Mouse (Mus musculus) embryonic facial prominence, embryonic 15.5 days (tissue): ENCODE results near the gene Tspan14. TPM values are rescaled to one million over a fixed set of nuclear protein-coding genes. Genes with fewer than 3 reads are reported as not detected.

Experiments
- ATAC-seq: fragments of 200-750 bp; cut with Nextera tagmentation; 2 replicates; pipeline ENCODE4 v1.8.0; 2017; ENCODE audit warnings: low read depth, moderate TSS enrichment; ENCODE audit not compliant: insufficient number of reproducible peaks, low FRiP score, low TSS enrichment
- H3K27ac ChIP-seq: fragments of 300-500 bp; sonication (generic); replicated peaks from 2 replicates; pipeline ENCODE4 v1.5.1; 2015; ENCODE audit warnings: mild to moderate bottlenecking, inconsistent platforms
- H3K27me3 ChIP-seq: fragments of 300-500 bp; sonication (generic); 2 replicates; pipeline ENCODE4 v1.6.1; 2015; ENCODE audit warnings: inconsistent platforms
- H3K36me3 ChIP-seq: fragments of 300-500 bp; sonication (generic); 2 replicates; pipeline ENCODE4 v1.6.1; 2015; ENCODE audit warnings: mild to moderate bottlenecking, inconsistent platforms
- H3K4me1 ChIP-seq: fragments of 300-500 bp; sonication (generic); 2 replicates; pipeline ENCODE4 v1.6.1; 2015; ENCODE audit warnings: inconsistent platforms
- H3K4me2 ChIP-seq: fragments of 300-500 bp; sonication (generic); replicated peaks from 2 replicates; pipeline ENCODE4 v1.6.1; 2015; ENCODE audit warnings: mild to moderate bottlenecking, inconsistent platforms
- H3K4me3 ChIP-seq: fragments of 300-500 bp; sonication (generic); replicated peaks from 2 replicates; pipeline ENCODE4 v1.5.1; 2015; ENCODE audit warnings: mild to moderate bottlenecking, inconsistent platforms
- H3K9ac ChIP-seq: fragments of 300-500 bp; sonication (generic); 2 replicates; pipeline ENCODE4 v1.6.1; 2015; ENCODE audit warnings: inconsistent platforms
- H3K9me3 ChIP-seq: fragments of 300-500 bp; sonication (generic); replicated peaks from 2 replicates; pipeline ENCODE4 v1.6.1; 2016; ENCODE audit warnings: inconsistent platforms
- WGBS: fragments of 180-500 bp; shearing (Covaris S2); methylation state at CpG from one replicate; pipeline ENCODE4 v1.1.7; 2015; 5-methylcytosine and 5-hydroxymethylcytosine counted together
- polyA plus RNA-seq: library from polyadenylated mRNA; unstranded; fragments of >200 nt; fragmentation: Nextera tagmentation; extraction: Ambion mirVana; gene quantifications from 2 replicates; pipeline ENCODE4 v1.2.1, GENCODE M21; 2015

Tspan14 gene
- polyA plus RNA-seq, 1 experiment from 2014 or later, result 86.6 TPM

DNA sequence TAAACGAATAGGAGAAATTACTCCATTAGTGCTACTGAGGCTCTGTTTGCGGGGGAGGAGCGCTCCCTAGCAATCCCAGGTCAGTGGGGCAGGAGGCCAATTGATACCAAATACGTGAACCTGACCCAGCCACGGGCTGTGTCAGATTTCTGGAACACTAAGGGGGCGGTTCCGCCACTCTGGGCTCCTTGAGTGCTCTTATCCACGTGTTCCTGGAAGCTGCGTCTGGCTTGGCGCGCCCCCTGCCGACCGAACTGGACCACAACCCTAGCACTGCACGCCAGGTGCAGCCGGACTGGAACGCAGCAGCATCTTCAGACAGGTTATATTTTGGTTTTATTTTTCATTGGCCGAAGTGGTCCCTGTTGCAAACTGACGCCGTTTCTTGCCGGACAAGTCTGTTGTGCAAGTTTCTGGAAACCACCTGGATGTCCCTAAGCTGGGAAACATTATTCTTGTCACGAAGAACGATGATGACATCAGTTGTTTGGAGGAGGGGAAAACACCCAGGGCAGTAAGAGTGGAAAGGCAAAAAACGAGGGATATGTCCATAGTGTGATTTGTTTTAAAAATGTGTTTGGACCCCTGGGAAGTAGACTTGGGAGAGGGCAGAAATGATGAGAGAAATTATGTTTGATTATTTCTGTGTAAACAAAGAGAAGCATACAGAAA, 71.9 kb downstream of the Tspan14 start:
- H3K4me1 ChIP-seq, result peaks cover 10% of the 10 kb centered on the region
- peak; percentile 86 for ATAC-seq
- 7% methylated on average over 23 of the region's 23 CpGs for WGBS
- H3K27ac ChIP-seq, result no peak overlapping the region
- no peaks in the 10 kb centered on the region for H3K9me3 ChIP-seq
- H3K27me3 ChIP-seq, result no peaks in the 10 kb centered on the region
- H3K36me3 ChIP-seq, result no peaks in the 10 kb centered on the region
- H3K9ac ChIP-seq, result no peak overlapping the region
- peak overlapping the region; percentile 69 for H3K4me2 ChIP-seq
- peak overlapping the region; percentile 33 for H3K4me3 ChIP-seq

DNA sequence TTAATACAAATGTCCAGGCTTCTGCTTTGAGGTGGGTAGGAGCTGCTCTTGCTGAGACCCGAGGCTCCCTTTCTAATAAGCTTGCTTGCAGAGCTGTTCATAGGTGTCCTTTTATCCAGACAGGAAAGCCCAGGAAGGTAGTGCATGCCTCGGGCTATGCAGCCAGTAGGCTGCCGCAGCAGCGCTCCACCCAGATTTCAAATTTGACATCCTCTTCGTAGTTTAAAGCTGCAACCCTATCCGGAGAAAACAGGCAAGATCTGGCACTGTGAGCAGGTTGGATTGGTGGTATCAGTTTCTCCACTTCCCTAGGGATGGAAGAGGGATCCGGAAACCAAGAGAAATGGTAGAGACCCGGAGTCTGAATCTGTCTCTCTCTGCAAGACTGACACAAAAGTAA, 72.7 kb downstream of the Tspan14 start:
- H3K27ac ChIP-seq, result no peak overlapping the region
- H3K36me3 ChIP-seq, result no peaks in the 10 kb centered on the region
- no peaks in the 10 kb centered on the region for H3K9me3 ChIP-seq
- no peaks in the 10 kb centered on the region for H3K27me3 ChIP-seq
- no peak for ATAC-seq
- H3K4me2 ChIP-seq, result peak overlapping the region; percentile 69
- H3K4me3 ChIP-seq, result peak overlapping the region; percentile 33; the same call in 1 of the 2 replicates
- no peak overlapping the region for H3K9ac ChIP-seq
- H3K4me1 ChIP-seq, result peaks cover 10% of the 10 kb centered on the region
- WGBS, result 19% methylated on average over 8 of the region's 8 CpGs

DNA sequence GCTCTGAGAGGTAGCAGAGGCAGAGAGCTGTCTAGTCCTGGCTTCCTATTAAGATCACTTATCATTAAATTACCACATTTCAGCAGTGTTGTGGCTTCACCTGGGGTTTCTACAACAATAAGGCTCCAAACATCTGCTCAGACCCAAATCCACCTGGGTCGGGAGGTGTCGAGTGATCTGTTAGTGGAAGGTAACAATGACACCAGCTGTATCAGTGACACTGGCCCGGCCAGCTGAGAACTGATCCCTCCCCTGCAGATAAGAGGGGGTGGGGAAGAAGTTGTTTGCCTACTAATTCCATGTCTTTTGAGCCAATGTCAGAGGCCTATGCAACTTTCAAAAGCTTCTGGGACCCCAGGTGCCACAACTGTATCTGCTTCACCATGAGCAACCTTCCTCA, 73.4 kb downstream of the Tspan14 start, which contains the start of gene Sh2d4b:
Gene Sh2d4b, minus strand, starts transcription at position 71 of the 400 bp plus-strand sequence.
- peak within 1 kb of the TSS; percentile 69 for H3K4me2 ChIP-seq
- ATAC-seq, result no peak
- H3K27ac ChIP-seq, result no peak within 1 kb of the TSS
- no peaks in the 10 kb centered on the region for H3K36me3 ChIP-seq
- 0 out of 2 replicates have a peak within 1 kb of the TSS, but pooled peaks have one; percentile 33 for H3K4me3 ChIP-seq
- no peak within 1 kb of the TSS for H3K9ac ChIP-seq
- no peaks in the 10 kb centered on the region for H3K9me3 ChIP-seq
- no peaks in the 10 kb centered on the region for H3K27me3 ChIP-seq
- 61% methylated on average over 3 of the region's 3 CpGs for WGBS
- H3K4me1 ChIP-seq, result peaks cover 10% of the 10 kb centered on the region

DNA sequence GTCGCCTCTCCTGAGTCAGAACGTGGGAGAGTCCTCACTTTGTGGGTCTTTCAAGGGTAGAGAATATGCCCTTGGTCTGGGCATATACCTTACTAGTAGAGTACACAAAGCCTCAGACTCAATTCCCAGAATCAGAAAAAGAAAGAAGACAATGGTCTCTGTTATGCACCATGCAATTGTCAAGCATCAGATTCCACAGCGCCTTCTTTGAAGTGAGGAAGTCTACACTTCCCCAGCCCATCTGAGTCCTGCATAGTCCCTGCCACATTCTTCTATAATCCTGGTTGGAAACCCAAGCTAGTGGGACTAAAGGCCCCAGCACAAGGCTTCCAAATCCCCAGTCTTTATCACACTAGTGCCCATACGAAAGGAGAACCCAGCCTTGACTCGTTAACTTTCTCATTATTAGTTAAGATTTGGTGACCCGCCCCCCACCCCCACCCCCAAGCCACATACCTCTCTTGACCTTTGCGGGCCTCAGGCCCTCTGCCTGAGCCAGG, 74.2 kb downstream of the Tspan14 start:
- Histone ChIP-seq H3K36me3 (no peaks in the 10 kb centered on the region), H3K4me1 (peaks cover 10% of the 10 kb centered on the region), H3K9me3 (no peaks in the 10 kb centered on the region), H3K9ac (no peak overlapping the region), H3K27me3 (no peaks in the 10 kb centered on the region), H3K27ac (no peak overlapping the region), H3K4me3 (no peak overlapping the region), H3K4me2 (no peak overlapping the region)
- WGBS, result 73% methylated on average over 7 of the region's 7 CpGs
- no peak for ATAC-seq

DNA sequence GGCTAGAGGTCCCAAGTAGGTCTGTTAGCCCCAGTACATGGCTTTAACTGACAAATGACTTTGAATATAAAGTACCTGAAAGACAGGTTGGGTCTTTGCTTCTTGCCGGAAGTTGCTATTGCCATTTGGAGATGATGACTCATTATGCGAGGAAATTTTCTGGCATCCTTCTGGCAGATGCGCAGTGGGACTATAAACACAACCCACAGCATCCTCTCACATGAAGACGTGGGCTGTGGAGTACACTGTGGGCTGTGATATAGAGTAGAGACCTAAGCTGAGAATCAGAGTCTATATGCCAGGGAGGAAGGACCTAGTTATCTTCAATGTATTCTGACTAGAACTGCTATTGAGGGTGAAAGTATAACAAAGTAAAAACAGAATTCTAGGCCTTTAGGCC, 75.1 kb downstream of the Tspan14 start:
- no peak overlapping the region for H3K4me2 ChIP-seq
- no peaks in the 10 kb centered on the region for H3K27me3 ChIP-seq
- H3K9me3 ChIP-seq, result no peaks in the 10 kb centered on the region
- H3K4me3 ChIP-seq, result no peak overlapping the region
- no peak overlapping the region for H3K27ac ChIP-seq
- H3K4me1 ChIP-seq, result peaks cover 10% of the 10 kb centered on the region
- H3K36me3 ChIP-seq, result no peaks in the 10 kb centered on the region
- no peak overlapping the region for H3K9ac ChIP-seq
- WGBS, result 85% methylated on average over 4 of the region's 4 CpGs
- ATAC-seq, result no peak

DNA sequence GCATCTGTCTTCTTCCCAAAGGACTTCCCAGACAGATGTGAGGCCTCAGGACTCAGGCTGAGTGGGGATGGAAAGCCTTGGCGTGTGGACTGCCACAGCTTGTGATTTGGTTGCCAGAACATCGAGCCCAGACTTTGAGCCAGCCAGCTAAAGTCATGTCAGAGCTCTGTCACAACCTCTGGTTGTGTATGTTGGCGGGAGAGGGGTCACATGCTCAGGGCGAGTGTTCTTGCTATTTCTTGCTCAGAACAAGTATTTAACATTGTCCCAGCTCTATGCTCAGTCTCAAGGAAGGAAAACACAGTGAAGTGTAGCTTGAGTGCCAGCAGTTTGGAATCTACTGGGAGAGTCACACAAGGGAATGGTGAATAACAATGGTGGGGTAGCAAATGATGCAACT, 76.9 kb downstream of the Tspan14 start:
- Histone ChIP-seq H3K4me2 (no peak overlapping the region), H3K9ac (no peak overlapping the region), H3K27me3 (no peaks in the 10 kb centered on the region), H3K9me3 (no peaks in the 10 kb centered on the region), H3K4me3 (no peak overlapping the region), H3K27ac (no peak overlapping the region), H3K36me3 (no peaks in the 10 kb centered on the region), H3K4me1 (peaks cover 14% of the 10 kb centered on the region)
- WGBS, result 65% methylated on average over 4 of the region's 4 CpGs
- ATAC-seq, result no peak

DNA sequence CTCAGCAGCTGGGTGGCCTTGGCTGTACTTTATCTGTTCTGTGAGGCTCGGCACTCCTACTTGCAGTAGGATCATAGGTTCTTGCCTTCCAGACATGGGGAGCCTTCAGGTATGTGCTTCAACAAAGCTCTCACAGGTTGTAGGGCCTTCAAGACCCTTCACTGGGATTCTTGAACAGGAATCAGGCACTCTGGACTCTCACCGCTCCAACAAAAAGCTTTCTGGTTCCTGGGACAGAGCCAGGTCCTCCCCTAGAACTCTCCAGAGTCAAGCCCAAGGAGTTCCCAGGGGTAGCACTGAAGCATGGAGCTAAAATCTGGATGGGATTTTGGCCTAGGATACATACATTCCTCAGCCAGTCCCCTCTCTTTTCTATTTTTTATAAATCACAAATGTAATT, 77.4 kb downstream of the Tspan14 start:
- no peaks in the 10 kb centered on the region for H3K9me3 ChIP-seq
- H3K9ac ChIP-seq, result no peak overlapping the region
- H3K27ac ChIP-seq, result no peak overlapping the region
- H3K4me1 ChIP-seq, result peaks cover 10% of the 10 kb centered on the region
- H3K27me3 ChIP-seq, result no peaks in the 10 kb centered on the region
- H3K4me2 ChIP-seq, result no peak overlapping the region
- ATAC-seq, result no peak
- no peak overlapping the region for H3K4me3 ChIP-seq
- WGBS, result 79% methylated on average over 2 of the region's 2 CpGs
- H3K36me3 ChIP-seq, result no peaks in the 10 kb centered on the region

DNA sequence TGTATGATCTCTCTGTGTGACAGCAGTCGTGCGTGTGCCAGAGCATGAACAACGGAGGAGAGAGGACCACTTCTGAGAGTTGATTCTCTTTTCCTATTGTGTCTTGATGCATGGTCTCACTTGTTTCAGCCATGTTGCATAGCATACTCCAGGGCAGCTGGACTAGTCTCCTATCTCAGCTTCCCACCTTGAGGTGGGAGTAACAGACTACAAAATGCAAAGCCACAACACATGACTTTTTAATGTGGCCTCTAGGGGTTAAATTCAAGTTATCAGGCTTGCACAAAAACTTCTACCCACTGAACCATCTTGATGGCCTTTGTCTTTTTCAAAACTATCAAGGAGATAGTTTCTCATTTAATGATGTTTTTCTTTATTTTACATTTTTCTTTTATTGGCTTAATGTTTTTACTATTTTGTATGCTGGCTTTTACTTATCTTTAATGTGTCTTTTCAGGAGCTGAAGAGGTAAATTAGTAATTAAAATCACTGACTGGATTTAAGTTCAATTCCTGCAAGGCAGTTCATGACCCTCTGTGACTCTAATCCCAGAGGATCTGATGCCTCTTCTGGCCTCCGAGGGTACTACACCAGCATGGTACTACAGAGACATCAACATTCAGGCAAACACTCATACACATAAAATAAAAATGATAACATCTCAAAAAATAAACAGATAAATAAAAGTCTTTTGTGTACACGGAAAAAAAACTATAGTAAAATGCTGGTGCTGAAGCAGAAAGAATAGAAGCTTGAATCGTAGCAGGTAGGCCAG, 80.0 kb downstream of the Tspan14 start:
- H3K27me3 ChIP-seq, result no peaks in the 10 kb centered on the region
- no peak overlapping the region for H3K9ac ChIP-seq
- H3K4me2 ChIP-seq, result no peak overlapping the region
- peaks cover 7% of the 10 kb centered on the region; the same call in 1 of the 2 replicates for H3K4me1 ChIP-seq
- no peaks in the 10 kb centered on the region for H3K36me3 ChIP-seq
- no peak overlapping the region for H3K4me3 ChIP-seq
- 80% methylated on average over 6 of the region's 6 CpGs for WGBS
- H3K27ac ChIP-seq, result no peak overlapping the region
- ATAC-seq, result no peak
- H3K9me3 ChIP-seq, result no peaks in the 10 kb centered on the region

DNA sequence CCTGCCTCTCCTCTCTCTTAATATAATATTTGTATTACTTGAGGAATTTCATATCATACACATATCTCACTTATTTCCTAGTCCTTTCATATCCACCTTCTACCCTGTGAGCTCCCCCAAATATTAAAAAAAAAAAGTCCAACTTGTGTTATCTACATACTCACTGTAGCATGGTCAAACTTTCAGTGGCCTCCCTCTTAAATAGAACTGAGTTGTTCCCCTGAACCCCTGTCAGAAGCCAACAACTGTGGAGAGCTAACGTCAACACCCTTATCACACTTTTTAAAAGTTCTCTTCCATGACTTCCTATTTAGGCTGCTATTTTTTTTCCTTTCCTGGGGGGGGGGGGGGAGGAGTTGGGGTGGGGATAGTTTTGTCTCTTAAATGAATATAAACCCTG, 80.9 kb downstream of the Tspan14 start:
- no peaks in the 10 kb centered on the region for H3K36me3 ChIP-seq
- H3K9me3 ChIP-seq, result no peaks in the 10 kb centered on the region
- 62% methylated on average over 1 of the region's 1 CpGs for WGBS
- peaks cover 7% of the 10 kb centered on the region; the same call in 1 of the 2 replicates for H3K4me1 ChIP-seq
- no peak overlapping the region for H3K4me2 ChIP-seq
- no peaks in the 10 kb centered on the region for H3K27me3 ChIP-seq
- H3K27ac ChIP-seq, result no peak overlapping the region
- no peak overlapping the region for H3K4me3 ChIP-seq
- no peak overlapping the region for H3K9ac ChIP-seq
- ATAC-seq, result no peak

DNA sequence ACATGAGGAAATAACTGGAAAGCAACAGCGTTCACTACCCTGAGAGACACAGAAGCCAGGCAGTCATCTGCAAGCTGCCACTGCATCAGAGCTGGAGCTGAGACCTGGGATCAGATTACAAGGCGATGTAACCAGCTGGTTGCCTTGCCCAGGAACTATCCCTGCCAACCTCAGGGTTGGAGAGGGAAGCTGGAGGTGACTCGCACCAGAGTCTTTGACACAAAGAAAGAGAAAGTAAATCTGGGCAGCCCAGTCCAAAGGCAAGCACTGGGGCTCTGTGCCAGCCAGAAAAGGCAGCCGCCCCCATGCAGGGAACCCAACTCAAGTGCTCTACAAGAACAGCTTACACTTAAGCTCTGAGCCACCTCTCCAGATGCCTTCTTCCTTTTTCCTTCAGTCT, 81.4 kb downstream of the Tspan14 start:
- no peak overlapping the region for H3K4me2 ChIP-seq
- H3K36me3 ChIP-seq, result no peaks in the 10 kb centered on the region
- no peak overlapping the region for H3K4me3 ChIP-seq
- no peak overlapping the region for H3K9ac ChIP-seq
- H3K27ac ChIP-seq, result no peak overlapping the region
- 20% methylated on average over 4 of the region's 4 CpGs for WGBS
- ATAC-seq, result no peak
- H3K4me1 ChIP-seq, result peaks cover 7% of the 10 kb centered on the region; the same call in 1 of the 2 replicates
- H3K27me3 ChIP-seq, result no peaks in the 10 kb centered on the region
- no peaks in the 10 kb centered on the region for H3K9me3 ChIP-seq

DNA sequence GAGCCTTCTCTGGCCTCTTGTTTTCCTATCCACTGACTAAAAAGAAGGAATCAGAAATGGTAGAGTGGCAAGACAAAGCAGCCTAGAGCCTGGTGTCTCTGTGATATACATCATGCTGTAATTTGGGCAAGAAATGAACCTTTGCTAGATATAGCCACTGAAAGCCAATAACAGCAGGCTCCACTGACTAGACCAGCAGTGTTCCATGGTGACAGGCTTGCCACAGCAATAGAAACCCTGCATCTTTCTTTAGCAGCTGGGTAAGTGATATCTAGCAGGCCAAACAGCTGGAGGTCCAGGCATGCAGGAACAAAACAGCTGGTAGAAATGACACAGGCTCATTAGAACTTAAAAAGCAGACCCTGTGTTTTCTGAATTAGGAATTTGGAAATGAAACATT, 92.0 kb downstream of the Tspan14 start:
- no peak overlapping the region for H3K4me3 ChIP-seq
- H3K36me3 ChIP-seq, result no peaks in the 10 kb centered on the region
- no peak overlapping the region for H3K9ac ChIP-seq
- no peaks in the 10 kb centered on the region for H3K4me1 ChIP-seq
- ATAC-seq, result no peak
- no peaks in the 10 kb centered on the region for H3K27me3 ChIP-seq
- no peak overlapping the region for H3K27ac ChIP-seq
- H3K4me2 ChIP-seq, result no peak overlapping the region
- H3K9me3 ChIP-seq, result no peaks in the 10 kb centered on the region
